Mouse (Mus musculus) G1E (cell line): Measurements from ENCODE around the gene H2-M10.6. TPM values are rescaled to one million over a fixed set of nuclear protein-coding genes. Genes with fewer than 3 reads are reported as not detected.

Experiments
- ATAC-seq: 2 replicates; pipeline ENCODE4 v1.8.0; 2016; ENCODE audit warnings: mild to moderate bottlenecking; ENCODE audit not compliant: insufficient number of reproducible peaks, poor library complexity, low FRiP score, severe bottlenecking; ENCODE audit errors: extremely low read depth
- DNase-seq: peaks from one replicate; pipeline ENCODE4 v3.0.0; 2012; ENCODE audit warnings: low spot score
- H3K27me3 ChIP-seq: 2 replicates; pipeline ENCODE4 v1.6.1; 2012; ENCODE audit warnings: mild to moderate bottlenecking, low read length, inconsistent platforms; ENCODE audit not compliant: insufficient read depth
- H3K36me3 ChIP-seq: replicated peaks from 2 replicates; pipeline ENCODE3; 2012; ENCODE audit warnings: mild to moderate bottlenecking, inconsistent platforms
- H3K4me1 ChIP-seq: 2 replicates; pipeline ENCODE4 v1.6.1; 2012; ENCODE audit warnings: low read depth, low read length, inconsistent platforms, mixed read lengths; ENCODE audit not compliant: insufficient read depth
- H3K4me3 ChIP-seq: 2 replicates; pipeline ENCODE4 v1.5.1; 2012; ENCODE audit warnings: low read depth, mild to moderate bottlenecking, inconsistent platforms, low read length, moderate library complexity, mixed read lengths
- H3K9me3 ChIP-seq: replicated peaks from 2 replicates; pipeline ENCODE4 v1.6.1; 2012; ENCODE audit warnings: inconsistent platforms
- CTCF ChIP-seq: IDR thresholded peaks from 2 replicates; pipeline ENCODE4 v1.5.1; 2012; ENCODE audit warnings: low read depth, low read length, inconsistent platforms, mixed read lengths
- GATA1 ChIP-seq: IDR thresholded peaks from 2 replicates; pipeline ENCODE4 v1.6.1; 2012; ENCODE audit warnings: borderline replicate concordance, low read length, inconsistent platforms, mixed read lengths
- GATA2 ChIP-seq: IDR thresholded peaks from 2 replicates; pipeline ENCODE4 v1.6.1; 2012; ENCODE audit warnings: low read depth, low read length, inconsistent platforms, borderline replicate concordance
- POLR2AphosphoS5 ChIP-seq: IDR thresholded peaks from 2 replicates; pipeline ENCODE4 v1.6.1; 2012; ENCODE audit warnings: low read depth, low read length, inconsistent platforms; ENCODE audit not compliant: insufficient replicate concordance
- TAL1 ChIP-seq: conservative IDR thresholded peaks from 2 replicates; pipeline ENCODE4 v1.6.1; 2012; ENCODE audit warnings: low read depth, low read length, inconsistent platforms, mixed read lengths
- polyA plus RNA-seq: library from polyadenylated mRNA; stranded (reverse); fragments of >175 nt; gene quantifications from 2 replicates; pipeline ENCODE4 v1.2.3, GENCODE M21; 2012
- total RNA-seq, 2 experiments: library from RNA; stranded (forward) in 1 of 2; stranded (reverse) in 1 of 2; fragments of 200-1000 nt in 1 of 2; fragments of >200 nt in 1 of 2; fragmentation: Nextera tagmentation in 1 of 2; gene quantifications; 2 replicates each; pipeline ENCODE4 v1.2.3; 2014 to 2017

The H2-M10.6 gene
- total and polyA plus RNA-seq, 3 experiments, result not detected

- H3K9me3 ChIP-seq, result no peaks in the 10 kb centered on the region
- DNase-seq (no peak), ATAC-seq (no peak)
- peaks cover 38% of the 10 kb centered on the region for H3K4me1 ChIP-seq
- TF ChIP-seq GATA1 (no peak), GATA2 (no peak), POLR2AphosphoS5 (no peak), CTCF (no peak), TAL1 (no peak)
- H3K27me3 ChIP-seq, result 0 out of 2 replicates have a peak, but pooled peaks cover 1% of the 10 kb centered on the region
- H3K36me3 ChIP-seq, result peaks cover 27% of the 10 kb centered on the region
- no peak overlapping the region for H3K4me3 ChIP-seq
Observed at GRCm38 (mm10) chr17:36839931-36840330, 28.0 kb downstream of the H2-M10.6 start.

GRCm38 (mm10) chr17:36840961-36841445 is 29.0 kb downstream of the H2-M10.6 start:
- peaks cover 27% of the 10 kb centered on the region for H3K36me3 ChIP-seq
- DNase-seq (no peak), ATAC-seq (no peak)
- H3K27me3 ChIP-seq, result no peaks in the 10 kb centered on the region
- peaks cover 35% of the 10 kb centered on the region for H3K4me1 ChIP-seq
- no peaks in the 10 kb centered on the region for H3K9me3 ChIP-seq
- TF ChIP-seq GATA1 (no peak), CTCF (no peak), TAL1 (no peak), GATA2 (no peak), POLR2AphosphoS5 (no peak)
- H3K4me3 ChIP-seq, result no peak overlapping the region

DNA sequence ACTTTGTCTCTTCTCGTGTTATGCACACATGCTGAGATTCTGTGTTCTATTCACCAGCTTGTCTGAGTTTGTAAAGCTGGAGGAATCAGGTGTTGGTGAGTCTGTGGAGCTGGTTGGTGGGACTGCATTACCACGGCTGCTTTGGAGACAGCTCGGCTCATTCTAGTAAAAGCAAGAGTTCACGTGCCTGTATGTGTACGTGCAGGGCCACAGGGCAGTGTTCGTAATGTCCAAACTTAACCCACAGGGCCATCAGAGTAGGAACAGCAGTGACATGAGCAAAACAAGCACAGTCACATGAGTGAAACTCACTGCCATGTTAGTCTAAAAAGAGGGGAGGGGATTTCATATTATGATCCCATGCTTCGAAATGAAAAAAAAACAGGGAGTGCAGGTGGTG is 31.7 kb downstream of the H2-M10.6 start:
- no peak for DNase-seq
- Histone ChIP-seq H3K4me3 (no peak overlapping the region), H3K4me1 (peaks cover 21% of the 10 kb centered on the region)

GRCm38 (mm10) chr17:36844286-36844719 is 32.3 kb downstream of the H2-M10.6 start:
- peaks cover 15% of the 10 kb centered on the region for H3K4me1 ChIP-seq
- ATAC-seq, result peak; percentile 76
- TF ChIP-seq CTCF, result no peak
- no peak for TF ChIP-seq POLR2AphosphoS5
- TF ChIP-seq TAL1, result no peak

More for the DNA sequence above, 31.7 kb downstream of the H2-M10.6 start:
- Histone ChIP-seq H3K9me3 (no peaks in the 10 kb centered on the region), H3K36me3 (peaks cover 33% of the 10 kb centered on the region), H3K27me3 (no peaks in the 10 kb centered on the region)
- ATAC-seq, result no peak
- TF ChIP-seq GATA2 (no peak), CTCF (no peak), TAL1 (no peak), POLR2AphosphoS5 (no peak), GATA1 (no peak)

GRCm38 (mm10) chr17:36844725-36845124 is 32.8 kb downstream of the H2-M10.6 start:
- Histone ChIP-seq H3K4me3 (no peak overlapping the region), H3K9me3 (no peaks in the 10 kb centered on the region), H3K27me3 (no peaks in the 10 kb centered on the region), H3K4me1 (peaks cover 15% of the 10 kb centered on the region), H3K36me3 (peaks cover 30% of the 10 kb centered on the region)
- DNase-seq (no peak), ATAC-seq (no peak)
- TF ChIP-seq CTCF (no peak), POLR2AphosphoS5 (no peak), GATA1 (no peak), TAL1 (no peak), GATA2 (no peak)

More at GRCm38 (mm10) chr17:36844286-36844719, 32.3 kb downstream of the H2-M10.6 start:
- DNase-seq, result no peak
- Histone ChIP-seq H3K9me3 (no peaks in the 10 kb centered on the region), H3K36me3 (peaks cover 31% of the 10 kb centered on the region), H3K4me3 (no peak overlapping the region), H3K27me3 (no peaks in the 10 kb centered on the region)

DNA sequence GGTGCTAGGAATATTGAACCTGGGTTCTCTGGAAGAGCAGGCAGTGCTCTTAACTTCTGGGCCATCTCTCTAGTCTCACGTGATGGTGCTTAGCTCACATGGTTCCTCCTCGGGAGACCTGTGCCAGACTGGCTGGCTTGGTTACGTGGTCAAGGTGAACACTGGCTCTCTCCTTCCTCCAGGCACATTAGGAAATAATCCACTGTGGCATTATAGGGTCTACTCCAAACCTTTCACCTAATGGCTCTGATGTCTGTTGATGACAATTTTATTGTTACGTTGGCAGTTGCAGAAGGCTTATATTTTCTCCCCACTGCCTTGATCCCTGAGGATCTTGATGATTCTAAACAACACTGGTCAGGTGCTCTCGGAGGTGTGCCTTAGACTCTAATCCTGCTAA is 36.9 kb downstream of the H2-M10.6 start:
- H3K36me3 ChIP-seq, result peaks cover 50% of the 10 kb centered on the region
- no peaks in the 10 kb centered on the region for H3K9me3 ChIP-seq
- H3K4me3 ChIP-seq, result no peak overlapping the region
- no peak for ATAC-seq
- H3K27me3 ChIP-seq, result no peaks in the 10 kb centered on the region
- H3K4me1 ChIP-seq, result peaks cover 10% of the 10 kb centered on the region
- DNase-seq, result no peak
- TF ChIP-seq GATA1, result no peak
- TF ChIP-seq CTCF, result no peak
- TF ChIP-seq GATA2, result no peak
- TF ChIP-seq TAL1, result no peak
- TF ChIP-seq POLR2AphosphoS5, result no peak

GRCm38 (mm10) chr17:36849992-36850391 is 38.0 kb downstream of the H2-M10.6 start:
- Histone ChIP-seq H3K9me3 (no peaks in the 10 kb centered on the region), H3K4me3 (no peak overlapping the region), H3K4me1 (no peaks in the 10 kb centered on the region; the same call in 1 of the 2 replicates), H3K27me3 (no peaks in the 10 kb centered on the region), H3K36me3 (peaks cover 58% of the 10 kb centered on the region)
- TF ChIP-seq POLR2AphosphoS5, result no peak
- no peak for ATAC-seq
- DNase-seq, result no peak
